Mouse (Mus musculus) 3T3-L1 (cell line): ENCODE data around the gene Mptx2.
A peak's percentile ranks its signal among the peaks of the same experiment; 100 is the strongest.
"Not testable (repeated sequence)": the region's sequence is repeated elsewhere in the genome, so short reads cannot be mapped to it uniquely, and the experiment has no call there.

ENCODE experiments used
- DNase-seq: peaks from one replicate; pipeline ENCODE4 v3.0.0-alpha.2; 2015; ENCODE audit warnings: low read depth, low spot score

The Mptx2 gene

GRCm38 (mm10) chr1:173277677-173278076 is at the start of gene Mptx2:
TSS of gene Mptx2 (minus strand) at chr1:173277777.
- DNase-seq, result no peak

GRCm38 (mm10) chr1:173326552-173326951 is 49.0 kb upstream of the Mptx2 start:
- no peak for DNase-seq

GRCm38 (mm10) chr1:173325395-173325794 is 47.8 kb upstream of the Mptx2 start:
- no peak for DNase-seq

GRCm38 (mm10) chr1:173324961-173325360 is 47.4 kb upstream of the Mptx2 start:
- DNase-seq, result no peak

GRCm38 (mm10) chr1:173323839-173324585 is 46.4 kb upstream of the Mptx2 start:
- DNase-seq, result peak; percentile 49

GRCm38 (mm10) chr1:173322249-173322627 is 44.7 kb upstream of the Mptx2 start:
- no peak for DNase-seq

GRCm38 (mm10) chr1:173321593-173322248 is 44.1 kb upstream of the Mptx2 start:
- DNase-seq, result no peak

GRCm38 (mm10) chr1:173317925-173318477 is 40.4 kb upstream of the Mptx2 start:
- DNase-seq, result no peak

GRCm38 (mm10) chr1:173315725-173316124 is 38.1 kb upstream of the Mptx2 start:
- no peak for DNase-seq

GRCm38 (mm10) chr1:173313535-173314050 is 36.0 kb upstream of the Mptx2 start:
- not testable (repeated sequence) for DNase-seq

- DNase-seq, result not testable (repeated sequence)
Observed at GRCm38 (mm10) chr1:173302795-173303194, 25.2 kb upstream of the Mptx2 start.

GRCm38 (mm10) chr1:173265701-173266100 is 11.9 kb downstream of the Mptx2 start, which contains the start of gene Olfr418:
TSS of gene Olfr418 (plus strand) at chr1:173266001.
- no peak for DNase-seq

GRCm38 (mm10) chr1:173249888-173250287 is 27.7 kb downstream of the Mptx2 start:
- DNase-seq, result no peak

- DNase-seq, result not testable (repeated sequence)
Observed at GRCm38 (mm10) chr1:173237004-173237403, 40.6 kb downstream of the Mptx2 start.

- no peak for DNase-seq
Observed at GRCm38 (mm10) chr1:173227081-173227480, 50.5 kb downstream of the Mptx2 start, which contains the start of gene Fcer1a. TSS of gene Fcer1a (minus strand) at chr1:173227214.
